Mouse (Mus musculus) testis, adult 2 months (tissue): ENCODE data around the gene Bcdin3d. TPM values are rescaled to one million over a fixed set of nuclear protein-coding genes. Genes with fewer than 3 reads are reported as not detected.
A peak's percentile ranks its signal among the peaks of the same experiment; 100 is the strongest.

ENCODE experiments used
- H3K27ac ChIP-seq: fragments of 200-500 bp; 2 replicates; pipeline ENCODE4 v1.5.1; 2012; ENCODE audit warnings: low read depth, low read length; ENCODE audit not compliant: control insufficient read depth, insufficient read depth
- H3K27me3 ChIP-seq: fragments of 200-500 bp; 2 replicates; pipeline ENCODE4 v1.6.1; 2012; ENCODE audit warnings: mild to moderate bottlenecking, low read length, moderate library complexity; ENCODE audit not compliant: control insufficient read depth, insufficient read depth
- H3K36me3 ChIP-seq: fragments of 200-500 bp; 2 replicates; pipeline ENCODE4 v1.6.1; 2012; ENCODE audit warnings: mild to moderate bottlenecking, low read length; ENCODE audit not compliant: control insufficient read depth, insufficient read depth
- H3K4me1 ChIP-seq: fragments of 200-500 bp; 2 replicates; pipeline ENCODE4 v1.6.1; 2012; ENCODE audit warnings: low read length; ENCODE audit not compliant: control insufficient read depth, insufficient read depth
- H3K4me3 ChIP-seq: fragments of 200-500 bp; 2 replicates; pipeline ENCODE4 v1.5.1; 2012; ENCODE audit warnings: low read depth, mild to moderate bottlenecking, low read length, moderate library complexity, mixed read lengths; ENCODE audit not compliant: control insufficient read depth
- CTCF ChIP-seq: fragments of 200-500 bp; IDR thresholded peaks from 2 replicates; pipeline ENCODE4 v1.5.1; 2012; ENCODE audit warnings: low read depth, mild to moderate bottlenecking, inconsistent platforms, low read length, moderate library complexity; ENCODE audit not compliant: control insufficient read depth, insufficient read depth, insufficient replicate concordance
- POLR2A ChIP-seq: fragments of 200-500 bp; IDR thresholded peaks from 2 replicates; pipeline ENCODE4 v1.6.1; 2012; ENCODE audit warnings: low read depth, mild to moderate bottlenecking, inconsistent platforms, low read length, moderate library complexity; ENCODE audit not compliant: control insufficient read depth
- polyA plus RNA-seq: library from polyadenylated mRNA; depleted of rRNA; stranded (reverse); fragments of >200 nt; gene quantifications from 2 replicates; pipeline ENCODE4 v1.2.3, GENCODE M21; 2012

The Bcdin3d gene
- polyA plus RNA-seq, 1 experiment: 4.6 TPM

- no peak overlapping the region for H3K27ac ChIP-seq
Observed at GRCm38 (mm10) chr15:99498781-99499180, 24.3 kb upstream of the Bcdin3d start.

GRCm38 (mm10) chr15:99498356-99498755, 23.8 kb upstream of the Bcdin3d start:
- TF ChIP-seq POLR2A: no peak
- TF ChIP-seq CTCF: no peak

More at GRCm38 (mm10) chr15:99498781-99499180, 24.3 kb upstream of the Bcdin3d start:
- TF ChIP-seq POLR2A (no peak), CTCF (no peak)
- Histone ChIP-seq H3K4me1 (peaks cover 3% of the 10 kb centered on the region; the same call in 1 of the 2 replicates), H3K4me3 (no peak overlapping the region), H3K27me3 (no peaks in the 10 kb centered on the region), H3K36me3 (no peaks in the 10 kb centered on the region)

GRCm38 (mm10) chr15:99497527-99498242, 23.2 kb upstream of the Bcdin3d start:
- Histone ChIP-seq H3K4me1 (peaks cover 3% of the 10 kb centered on the region; the same call in 1 of the 2 replicates), H3K36me3 (no peaks in the 10 kb centered on the region), H3K4me3 (no peak overlapping the region), H3K27me3 (no peaks in the 10 kb centered on the region), H3K27ac (no peak overlapping the region; the same call in 1 of the 2 replicates)
- TF ChIP-seq POLR2A (no peak), CTCF (no peak)

More at GRCm38 (mm10) chr15:99498356-99498755, 23.8 kb upstream of the Bcdin3d start:
- Histone ChIP-seq H3K4me1 (peaks cover 3% of the 10 kb centered on the region; the same call in 1 of the 2 replicates), H3K27ac (no peak overlapping the region), H3K27me3 (no peaks in the 10 kb centered on the region), H3K36me3 (no peaks in the 10 kb centered on the region), H3K4me3 (no peak overlapping the region)

- no peaks in the 10 kb centered on the region for H3K36me3 ChIP-seq
- H3K27ac ChIP-seq: no peak overlapping the region
- H3K4me1 ChIP-seq: peaks cover 3% of the 10 kb centered on the region; the same call in 1 of the 2 replicates
- H3K27me3 ChIP-seq: no peaks in the 10 kb centered on the region
- TF ChIP-seq CTCF (peak; percentile 58; the same call in 1 of the 2 replicates), POLR2A (no peak)
- no peak overlapping the region for H3K4me3 ChIP-seq
Observed at GRCm38 (mm10) chr15:99497061-99497460, 22.5 kb upstream of the Bcdin3d start.

GRCm38 (mm10) chr15:99484745-99485144, 10.2 kb upstream of the Bcdin3d start:
- Histone ChIP-seq H3K4me1 (no peaks in the 10 kb centered on the region), H3K36me3 (no peaks in the 10 kb centered on the region), H3K27me3 (no peaks in the 10 kb centered on the region), H3K4me3 (no peak overlapping the region), H3K27ac (no peak overlapping the region)
- TF ChIP-seq CTCF: no peak
- TF ChIP-seq POLR2A: no peak

- Histone ChIP-seq H3K4me3 (no peak overlapping the region), H3K36me3 (no peaks in the 10 kb centered on the region), H3K27me3 (no peaks in the 10 kb centered on the region), H3K4me1 (peaks cover 13% of the 10 kb centered on the region), H3K27ac (no peak overlapping the region)
- TF ChIP-seq CTCF (no peak), POLR2A (no peak)
Observed at GRCm38 (mm10) chr15:99475814-99476213, 1.3 kb upstream of the Bcdin3d start.

GRCm38 (mm10) chr15:99473801-99474575, 542 bp downstream of the Bcdin3d start:
- no peak for TF ChIP-seq CTCF
- TF ChIP-seq POLR2A: no peak

More at GRCm38 (mm10) chr15:99473801-99474575, 542 bp downstream of the Bcdin3d start:
- H3K4me1 ChIP-seq: peaks cover 22% of the 10 kb centered on the region
- H3K36me3 ChIP-seq: no peaks in the 10 kb centered on the region
- peak overlapping the region; percentile 90 for H3K4me3 ChIP-seq
- peak overlapping the region; percentile 41 for H3K27ac ChIP-seq
- H3K27me3 ChIP-seq: no peaks in the 10 kb centered on the region
